In the genomic region with DNA sequence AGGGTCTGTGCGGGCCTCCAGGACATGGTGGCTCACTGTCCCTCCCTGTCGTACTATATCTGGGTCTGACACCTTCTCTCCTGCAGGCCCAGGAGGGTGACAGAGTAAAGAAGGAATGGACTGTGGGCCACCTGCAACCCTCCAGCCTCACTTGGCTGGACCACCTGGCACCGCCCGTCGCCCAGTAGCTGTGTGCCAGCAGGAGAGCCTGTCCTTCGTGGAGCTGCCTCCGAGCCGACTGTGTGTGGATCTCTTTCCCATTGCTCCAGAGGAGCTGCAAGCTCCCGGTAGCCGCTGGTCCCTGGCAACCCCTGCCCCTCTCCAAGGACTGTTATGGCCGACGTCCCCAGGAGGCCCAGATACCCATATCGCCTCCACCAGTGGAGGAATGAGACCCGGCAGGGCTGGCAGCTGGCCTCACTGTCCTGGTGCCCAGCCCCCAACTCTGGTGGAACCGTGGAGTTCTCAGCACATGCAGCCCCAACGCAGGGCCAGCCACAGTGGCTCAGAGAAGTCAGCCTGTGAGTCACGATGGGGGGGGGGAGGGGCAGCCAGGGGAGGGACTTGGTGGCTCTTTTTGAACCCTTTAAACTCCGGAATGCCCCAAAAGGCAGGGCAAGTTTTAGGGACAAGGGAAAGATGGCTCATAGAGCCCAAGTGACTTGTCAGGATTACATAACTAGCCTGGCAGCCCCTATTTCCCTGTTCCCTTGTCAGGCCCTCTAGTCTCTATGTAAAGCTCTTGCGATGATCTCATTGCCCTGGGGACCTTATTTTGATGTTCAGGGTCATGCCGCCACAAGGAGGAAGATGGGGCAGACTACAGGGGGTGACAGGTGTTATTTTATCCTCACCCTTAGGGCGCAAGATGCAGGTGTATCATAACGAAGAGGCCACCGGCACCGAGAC, we compare ENCODE assay signal across 9 mouse cellular contexts. TPM values are rescaled to one million over a fixed set of nuclear protein-coding genes. Genes with fewer than 3 reads are reported as not detected.
A peak's percentile ranks its signal among the peaks of the same experiment; 100 is the strongest.
DNase-seq lines count a peak whose midpoint lies in the region; ATAC-seq lines count a peak whose summit lies in the region.
"Had no signal": no experiment of that assay in that cellular context is flagged by ENCODE, and none has a peak within 500 bp of the region (broad histone marks: within the 10 kb centered on the region; RNA-seq: fewer than 3 reads in every experiment).

No protein-coding gene starts in this region.

- H3K4me2 ChIP-seq in lung, embryonic 15.5 days, result peak overlapping the region; percentile 72
- peak overlapping the region; percentile 64 for H3K4me2 ChIP-seq in embryonic facial prominence, embryonic 14.5 days (ENCODE audit: low read depth, low read length)
- H3K4me2 ChIP-seq in hindbrain, embryonic 12.5 days (replicated peaks), result peak overlapping the region; percentile 59
- peak overlapping the region; percentile 49; the same call in 1 of the 2 replicates for H3K4me2 ChIP-seq in neural tube, embryonic 14.5 days (ENCODE audit: low read depth, low read length)

- DNase-seq in lung, postnatal 25 days (ENCODE audit: low spot score), result no peak
- no peak for DNase-seq in embryonic facial prominence, embryonic 14.5 days (ENCODE audit: low spot score)
- no peak for DNase-seq in layer of hippocampus, postnatal 36 days
- DNase-seq: right cerebral cortex, adult 18-20 months had no signal

- H3K9me3 ChIP-seq in lung, embryonic 15.5 days, result no peaks in the 10 kb centered on the region
- H3K9me3 ChIP-seq in embryonic facial prominence, embryonic 14.5 days (ENCODE audit: control insufficient read depth, low read length), result no peaks in the 10 kb centered on the region
- no peaks in the 10 kb centered on the region for H3K9me3 ChIP-seq in hindbrain, embryonic 12.5 days (replicated peaks)
- no peaks in the 10 kb centered on the region for H3K9me3 ChIP-seq in neural tube, embryonic 14.5 days (ENCODE audit: control insufficient read depth, low read length)

- H3K36me3 ChIP-seq in lung, embryonic 15.5 days, result 0 out of 2 replicates have a peak, but pooled peaks cover 10% of the 10 kb centered on the region
- 0 out of 2 replicates have a peak, but pooled peaks cover 2% of the 10 kb centered on the region for H3K36me3 ChIP-seq in embryonic facial prominence, embryonic 14.5 days (ENCODE audit: control insufficient read depth, insufficient read depth, low read length)
- H3K36me3 ChIP-seq in hindbrain, embryonic 12.5 days, result no peaks in the 10 kb centered on the region
- no peaks in the 10 kb centered on the region for H3K36me3 ChIP-seq in neural tube, embryonic 14.5 days (ENCODE audit: control insufficient read depth, insufficient read depth, low read length)

- 0 out of 2 replicates have a peak overlapping the region, but pooled peaks have one; percentile 18 for H3K27ac ChIP-seq in lung, embryonic 15.5 days
- H3K27ac ChIP-seq in embryonic facial prominence, embryonic 14.5 days (replicated peaks; ENCODE audit: low read depth, low read length), result peak overlapping the region; percentile 86
- no peak overlapping the region for H3K27ac ChIP-seq in hindbrain, embryonic 12.5 days
- H3K27ac ChIP-seq in neural tube, embryonic 14.5 days (ENCODE audit: low read depth, low read length), result no peak overlapping the region

- H3K4me1 ChIP-seq in lung, embryonic 15.5 days, result peaks cover 74% of the 10 kb centered on the region
- H3K4me1 ChIP-seq in embryonic facial prominence, embryonic 14.5 days (ENCODE audit: control insufficient read depth, insufficient read depth, low read length), result peaks cover 48% of the 10 kb centered on the region
- peaks cover 68% of the 10 kb centered on the region for H3K4me1 ChIP-seq in hindbrain, embryonic 12.5 days
- peaks cover 25% of the 10 kb centered on the region for H3K4me1 ChIP-seq in neural tube, embryonic 14.5 days (ENCODE audit: control insufficient read depth, insufficient read depth, low read length)

- no peak overlapping the region for H3K4me3 ChIP-seq in lung, embryonic 15.5 days
- H3K4me3 ChIP-seq in embryonic facial prominence, embryonic 14.5 days (ENCODE audit: low read depth, low read length), result peak overlapping the region; percentile 41
- H3K4me3 ChIP-seq in hindbrain, embryonic 12.5 days, result 0 out of 2 replicates have a peak overlapping the region, but pooled peaks have one; percentile 42
- no peak overlapping the region for H3K4me3 ChIP-seq in neural tube, embryonic 14.5 days (ENCODE audit: low read depth, low read length)

- peaks cover 62% of the 10 kb centered on the region for H3K27me3 ChIP-seq in lung, embryonic 15.5 days
- peaks cover 50% of the 10 kb centered on the region for H3K27me3 ChIP-seq in embryonic facial prominence, embryonic 14.5 days (replicated peaks; ENCODE audit: control insufficient read depth, insufficient read depth, low read length)
- peaks cover 97% of the 10 kb centered on the region for H3K27me3 ChIP-seq in hindbrain, embryonic 12.5 days
- peaks cover 35% of the 10 kb centered on the region for H3K27me3 ChIP-seq in neural tube, embryonic 14.5 days (ENCODE audit: control insufficient read depth, insufficient read depth, low read length)

- H3K9ac ChIP-seq in lung, embryonic 15.5 days, result no peak overlapping the region
- H3K9ac ChIP-seq in embryonic facial prominence, embryonic 14.5 days (ENCODE audit: low read depth, low read length), result peak overlapping the region; percentile 59
- H3K9ac ChIP-seq in hindbrain, embryonic 12.5 days, result 0 out of 2 replicates have a peak overlapping the region, but pooled peaks have one; percentile 20
- no peak overlapping the region for H3K9ac ChIP-seq in neural tube, embryonic 14.5 days (replicated peaks; ENCODE audit: low read depth, low read length)

- ATAC-seq in lung, embryonic 15.5 days (ENCODE audit: borderline replicate concordance, extremely low read depth, low FRiP score, low TSS enrichment), result no peak
- ATAC-seq in embryonic facial prominence, embryonic 14.5 days (ENCODE audit: low read depth), result no peak
- ATAC-seq in hindbrain, embryonic 12.5 days (ENCODE audit: low FRiP score), result no peak
- no peak for ATAC-seq in neural tube, embryonic 14.5 days (ENCODE audit: low read depth)
- ATAC-seq in monocyte, adult 5-6 weeks (replicated peaks; ENCODE audit: insufficient number of reproducible peaks, low FRiP score, low TSS enrichment, poor library complexity, severe bottlenecking), result no peak
- no peak for ATAC-seq in erythroblast, adult 5-6 weeks (replicated peaks; ENCODE audit: low FRiP score, poor library complexity, severe bottlenecking)

- 19% methylated on average over 24 of the region's 24 CpGs for WGBS in lung, embryonic 15.5 days
- 31% methylated on average over 23 of the region's 24 CpGs for WGBS in embryonic facial prominence, embryonic 14.5 days
- 18% methylated on average over 24 of the region's 24 CpGs for WGBS in hindbrain, embryonic 12.5 days
- WGBS in neural tube, embryonic 14.5 days, result 21% methylated on average over 24 of the region's 24 CpGs

RNA-seq across cellular contexts. Expression of gene Arhgef19, which starts 7.0 kb away (rescaled TPM):
- 19.2 and 20.5 TPM in 2 replicates for polyA plus RNA-seq in lung, embryonic 15.5 days (2015; fragmentation: Nextera tagmentation; extraction: Ambion mirVana)
- polyA plus RNA-seq in embryonic facial prominence, embryonic 14.5 days (2014; fragmentation: Nextera tagmentation; extraction: Ambion mirVana), result 17.4 and 17.7 TPM in 2 replicates
- 6.1 and 10.9 TPM in 2 replicates for polyA plus RNA-seq in hindbrain, embryonic 12.5 days (2016; fragmentation: Nextera tagmentation; extraction: Ambion mirVana)
- polyA plus RNA-seq in neural tube, embryonic 14.5 days (2014; fragmentation: Nextera tagmentation; extraction: Ambion mirVana), result 0.68 and 1.6 TPM in 2 replicates
- total RNA-seq in monocyte, adult 5-6 weeks (2017), result not detected in 3 replicates
- total RNA-seq in layer of hippocampus, postnatal 36 days (2021), result 10 to 100 TPM; 15.5 to 15.9 TPM
- not detected in 2 replicates for total RNA-seq in erythroblast, adult 5-6 weeks (2015; ENCODE audit: low replicate concordance)
- not detected in 2 replicates for total RNA-seq in erythroblast, adult 5-6 weeks (2017; ENCODE audit: low replicate concordance)

RNA-seq across cellular contexts. Expression of gene Rsg1, which starts 32.6 kb away (rescaled TPM):
- polyA plus RNA-seq in lung, embryonic 15.5 days (2015; fragmentation: Nextera tagmentation; extraction: Ambion mirVana), result 5.9 and 6.0 TPM in 2 replicates
- polyA plus RNA-seq in embryonic facial prominence, embryonic 14.5 days (2014; fragmentation: Nextera tagmentation; extraction: Ambion mirVana), result 5.1 and 5.2 TPM in 2 replicates
- polyA plus RNA-seq in hindbrain, embryonic 12.5 days (2016; fragmentation: Nextera tagmentation; extraction: Ambion mirVana), result 5.8 and 5.9 TPM in 2 replicates
- 8.5 and 9.2 TPM in 2 replicates for polyA plus RNA-seq in neural tube, embryonic 14.5 days (2014; fragmentation: Nextera tagmentation; extraction: Ambion mirVana)
- 0.38 to 2.7 TPM in 2 of 3 replicates, not detected in the other for total RNA-seq in monocyte, adult 5-6 weeks (2017)
- 1 to 10 TPM; 2.7 to 4.1 TPM for total RNA-seq in layer of hippocampus, postnatal 36 days (2021)
- not detected in 2 replicates for total RNA-seq in erythroblast, adult 5-6 weeks (2015; ENCODE audit: low replicate concordance)
- total RNA-seq in erythroblast, adult 5-6 weeks (2017; ENCODE audit: low replicate concordance), result 0.42 TPM in 1 of 2 replicates, not detected in the other

RNA-seq across cellular contexts. Expression of gene Epha2, which starts 54.7 kb away (rescaled TPM):
- 10.8 and 11.0 TPM in 2 replicates for polyA plus RNA-seq in lung, embryonic 15.5 days (2015; fragmentation: Nextera tagmentation; extraction: Ambion mirVana)
- 2.1 and 4.2 TPM in 2 replicates for polyA plus RNA-seq in embryonic facial prominence, embryonic 14.5 days (2014; fragmentation: Nextera tagmentation; extraction: Ambion mirVana)
- polyA plus RNA-seq in hindbrain, embryonic 12.5 days (2016; fragmentation: Nextera tagmentation; extraction: Ambion mirVana), result 2.7 and 3.2 TPM in 2 replicates
- polyA plus RNA-seq in neural tube, embryonic 14.5 days (2014; fragmentation: Nextera tagmentation; extraction: Ambion mirVana), result 0.21 and 0.52 TPM in 2 replicates
- not detected in 3 replicates for total RNA-seq in monocyte, adult 5-6 weeks (2017)
- 1 to 10 TPM; 1.3 to 1.7 TPM for total RNA-seq in layer of hippocampus, postnatal 36 days (2021)
- not detected in 2 replicates for total RNA-seq in erythroblast, adult 5-6 weeks (2015; ENCODE audit: low replicate concordance)
- total RNA-seq in erythroblast, adult 5-6 weeks (2017; ENCODE audit: low replicate concordance), result 0.14 TPM in 1 of 2 replicates, not detected in the other

Comparison
In these comparisons a context has a peak if more than half of its experiments do, and no peak if none do; other contexts are left out.
1. H3K27ac ChIP-seq: peak in lung, embryonic 15.5 days (single experiment) and embryonic facial prominence, embryonic 14.5 days (single experiment); none in hindbrain, embryonic 12.5 days (single experiment) and neural tube, embryonic 14.5 days (single experiment).
2. H3K4me3 ChIP-seq: peak in embryonic facial prominence, embryonic 14.5 days (single experiment) and hindbrain, embryonic 12.5 days (single experiment); none in lung, embryonic 15.5 days (single experiment) and neural tube, embryonic 14.5 days (single experiment).
3. H3K9ac ChIP-seq: peak in embryonic facial prominence, embryonic 14.5 days (single experiment) and hindbrain, embryonic 12.5 days (single experiment); none in lung, embryonic 15.5 days (single experiment) and neural tube, embryonic 14.5 days (single experiment).
4. Peak in every context shown above with its lines, with median percentiles within 50 percentile points of each other: H3K4me2 ChIP-seq.